Mouse (Mus musculus): ENCODE data around the gene Ccdc9b. TPM values are rescaled to one million over a fixed set of nuclear protein-coding genes. Genes with fewer than 3 reads are reported as not detected.

Gene Ccdc9b
- total RNA-seq, 2 experiments from 2014 or later, result 13.8 to 15.4 TPM

DNA sequence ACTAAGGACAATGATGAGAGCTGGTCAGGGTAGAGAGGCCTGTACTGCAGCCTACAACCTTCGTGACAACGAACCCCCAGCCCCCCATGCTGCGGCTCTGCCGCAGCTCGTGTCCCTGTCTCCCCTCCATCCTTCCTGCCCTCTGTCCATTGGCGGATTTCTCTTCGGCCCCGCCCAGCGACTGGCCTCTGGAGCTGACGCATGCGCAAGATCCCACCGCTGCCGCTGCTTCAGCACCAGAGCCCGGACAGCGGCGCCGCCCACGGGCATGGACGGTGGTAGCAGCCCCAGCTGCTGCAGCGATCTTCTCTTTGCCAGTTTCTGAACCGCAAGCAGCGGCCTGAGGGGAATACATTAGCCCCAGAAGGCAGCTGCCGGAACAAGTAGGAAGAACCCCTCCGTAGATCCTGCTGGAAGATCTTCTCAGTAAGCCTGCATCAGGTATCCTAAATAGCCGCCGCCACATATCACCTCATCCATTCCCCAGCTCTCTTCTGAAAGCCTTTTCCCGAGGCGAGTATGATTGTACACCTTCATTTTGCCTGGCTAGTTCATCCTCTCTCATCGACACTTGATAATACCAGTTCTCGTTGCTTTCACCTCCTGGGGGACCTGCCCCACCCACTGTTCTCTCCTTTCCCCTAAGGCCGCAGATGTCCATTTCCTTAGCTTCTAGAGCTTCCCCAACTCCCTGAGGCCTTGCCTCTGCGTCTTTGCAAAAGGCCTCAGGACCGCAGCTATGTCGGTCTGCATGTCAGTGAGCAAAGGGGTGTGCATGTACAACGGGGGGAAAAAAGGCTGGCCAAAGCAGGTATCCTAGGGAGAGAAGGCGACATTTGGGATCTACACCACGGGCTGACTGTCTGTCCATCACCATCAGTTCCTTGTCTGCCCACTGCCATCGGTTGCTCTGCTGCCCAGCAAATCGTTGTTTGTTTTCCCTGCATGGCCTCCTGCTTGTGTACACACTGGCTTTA lies 17.3 kb upstream of the Ccdc9b start, which contains the start of gene Disp2:
Disp2 (plus strand) TSS at position 216 of the 977 bp plus-strand sequence.
- intact Hi-C loops (cut with DNase I), result loop anchor here (5.0 kb wide), 1 partner anchor 77 kb away; the partner anchor contains the start of gene Ankrd63

DNA sequence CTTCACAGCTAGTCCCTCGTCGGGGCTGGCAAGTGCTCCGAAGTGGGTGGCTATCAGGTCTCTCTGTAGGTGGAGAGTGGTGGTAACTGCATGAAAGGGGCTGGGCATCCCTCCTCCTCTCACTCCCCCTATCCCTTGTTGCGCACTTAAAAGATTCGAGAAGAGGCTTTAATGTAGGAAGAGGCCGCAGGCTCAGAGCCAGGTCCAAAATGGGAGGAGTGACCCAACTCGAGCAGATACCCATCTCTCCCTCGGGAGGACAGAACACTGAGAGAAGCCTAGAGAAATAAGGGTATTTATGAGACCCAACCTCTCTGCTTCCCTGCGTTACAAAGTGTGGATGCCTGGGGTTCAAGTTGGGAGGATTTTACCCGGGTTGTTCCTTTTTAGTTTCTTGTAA lies 16.6 kb upstream of the Ccdc9b start:
- intact Hi-C loops (cut with DNase I), result loop anchor here (5.0 kb wide), 1 partner anchor 77 kb away; the partner anchor contains the start of gene Ankrd63

More for the DNA sequence above, 17.3 kb upstream of the Ccdc9b start, which contains the start of gene Disp2:
- DNase-seq, result peak; percentile 85 to 86

DNA sequence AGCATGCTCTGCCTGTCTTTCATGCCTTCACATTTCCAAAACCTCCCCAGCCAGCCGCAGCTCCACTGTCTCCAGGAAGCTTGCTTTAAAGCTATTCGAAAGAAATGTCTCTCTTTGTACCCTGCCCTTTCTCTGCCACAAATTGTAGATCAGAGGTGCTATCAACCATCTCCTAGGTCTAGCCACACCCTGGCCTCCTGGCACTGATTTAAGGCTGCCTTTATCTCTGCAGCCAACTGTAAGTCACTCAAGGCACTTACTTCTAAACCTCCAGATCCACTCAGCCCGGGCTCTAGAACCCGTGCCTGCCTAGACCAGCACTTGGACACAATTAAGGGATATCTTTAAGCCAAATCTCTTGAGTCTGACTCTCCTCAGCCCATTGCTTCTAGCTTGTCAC lies 16.0 kb upstream of the Ccdc9b start:
- intact Hi-C loops (cut with DNase I), result loop anchor here (5.0 kb wide), 1 partner anchor 76 kb away; the partner anchor contains the start of gene Ankrd63
- no peak for DNase-seq

More for the DNA sequence above, 16.6 kb upstream of the Ccdc9b start:
- no peak for DNase-seq

DNA sequence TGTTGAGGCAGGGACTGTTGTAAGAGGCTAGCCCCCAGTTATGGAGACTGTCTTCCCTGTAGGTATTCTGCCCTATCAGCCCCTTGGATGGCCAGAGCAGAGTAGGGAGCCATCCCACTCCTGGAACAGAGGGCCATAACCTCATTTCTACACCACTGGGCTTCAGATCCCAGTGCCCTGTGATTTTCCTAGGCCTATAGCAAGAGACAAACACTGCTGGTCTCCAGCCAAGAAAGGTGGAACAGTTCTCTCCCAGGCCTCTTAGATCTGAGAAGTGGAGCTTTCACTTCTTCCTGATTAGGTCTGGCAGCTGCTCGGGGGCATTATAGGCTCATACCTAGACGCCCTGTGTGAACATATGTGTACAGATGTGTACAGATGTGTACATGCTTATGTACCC lies 13.8 kb upstream of the Ccdc9b start:
- DNase-seq, result no peak
- intact Hi-C loops (cut with DNase I), result loop anchor here (5.0 kb wide), 1 partner anchor 74 kb away; the partner anchor contains the start of gene Ankrd63

DNA sequence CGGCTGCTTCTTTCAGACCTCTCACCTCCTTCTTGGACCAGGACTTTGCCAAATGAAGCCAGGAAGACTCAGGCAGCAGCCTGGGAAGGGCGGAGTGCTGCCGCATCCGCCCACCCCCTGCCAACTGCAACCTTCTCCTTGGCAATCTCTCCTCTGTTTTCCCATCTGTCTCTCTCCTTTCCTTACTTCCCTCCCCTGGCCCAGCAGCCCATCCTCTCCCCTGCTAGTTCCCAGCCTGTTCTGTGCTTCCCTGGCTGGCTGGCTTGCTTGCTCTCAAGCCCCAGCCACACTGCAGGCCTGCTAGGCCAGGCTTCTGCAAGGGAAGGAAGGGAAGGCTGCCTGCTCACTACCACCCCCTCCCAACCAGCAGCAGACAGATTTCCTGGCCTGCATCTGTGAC lies 13.4 kb upstream of the Ccdc9b start:
- intact Hi-C loops (cut with DNase I), result loop anchor here (1.0 to 5.0 kb wide), 2 partner anchors 40 to 74 kb away; partner anchors contain the start of gene Ankrd63
- DNase-seq, result no peak

DNA sequence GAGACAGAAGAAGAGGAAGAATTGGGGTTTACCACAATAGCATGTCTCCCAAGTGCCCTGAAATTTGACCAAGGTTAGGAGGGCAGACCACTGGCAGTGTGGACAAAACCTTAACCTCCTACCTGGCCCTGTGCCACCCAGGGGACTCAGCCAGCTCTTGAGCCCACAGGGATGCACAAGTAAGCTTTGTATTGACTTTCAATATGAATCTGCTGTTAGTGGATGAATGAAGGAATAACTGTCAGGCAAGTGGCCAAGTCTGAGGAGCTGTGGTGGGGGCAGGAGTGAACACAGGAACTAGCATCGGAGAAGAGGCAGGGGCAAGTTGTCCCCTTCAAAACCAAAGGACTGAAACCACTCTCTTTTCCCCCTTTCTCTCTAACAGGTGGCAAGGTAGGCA lies 12.9 kb upstream of the Ccdc9b start:
- DNase-seq, result no peak
- intact Hi-C loops (cut with DNase I), result loop anchor here (1.0 to 5.0 kb wide), 2 partner anchors 39 to 73 kb away; partner anchors contain the start of gene Ankrd63

DNA sequence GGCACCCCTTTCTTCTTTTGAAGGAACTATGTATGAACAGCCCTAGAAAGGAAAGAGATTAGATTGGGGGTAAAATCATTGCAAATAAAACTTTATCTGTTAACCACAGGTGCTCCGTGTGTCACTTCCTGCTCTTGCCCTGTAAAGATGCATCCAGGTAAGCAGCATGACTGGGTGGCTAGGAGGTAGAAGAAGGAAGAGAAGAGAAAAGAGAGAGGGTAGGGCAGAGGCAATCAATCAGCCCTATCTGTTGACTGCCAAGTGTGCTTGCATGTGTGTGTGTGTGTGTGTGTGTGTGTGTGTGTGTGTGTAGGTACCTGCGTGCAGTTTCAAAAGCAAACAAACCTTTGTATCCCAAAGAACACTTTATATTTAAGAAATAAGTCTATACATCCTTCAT lies 12.1 kb upstream of the Ccdc9b start:
- no peak for DNase-seq
- intact Hi-C loops (cut with DNase I), result no loop called here

DNA sequence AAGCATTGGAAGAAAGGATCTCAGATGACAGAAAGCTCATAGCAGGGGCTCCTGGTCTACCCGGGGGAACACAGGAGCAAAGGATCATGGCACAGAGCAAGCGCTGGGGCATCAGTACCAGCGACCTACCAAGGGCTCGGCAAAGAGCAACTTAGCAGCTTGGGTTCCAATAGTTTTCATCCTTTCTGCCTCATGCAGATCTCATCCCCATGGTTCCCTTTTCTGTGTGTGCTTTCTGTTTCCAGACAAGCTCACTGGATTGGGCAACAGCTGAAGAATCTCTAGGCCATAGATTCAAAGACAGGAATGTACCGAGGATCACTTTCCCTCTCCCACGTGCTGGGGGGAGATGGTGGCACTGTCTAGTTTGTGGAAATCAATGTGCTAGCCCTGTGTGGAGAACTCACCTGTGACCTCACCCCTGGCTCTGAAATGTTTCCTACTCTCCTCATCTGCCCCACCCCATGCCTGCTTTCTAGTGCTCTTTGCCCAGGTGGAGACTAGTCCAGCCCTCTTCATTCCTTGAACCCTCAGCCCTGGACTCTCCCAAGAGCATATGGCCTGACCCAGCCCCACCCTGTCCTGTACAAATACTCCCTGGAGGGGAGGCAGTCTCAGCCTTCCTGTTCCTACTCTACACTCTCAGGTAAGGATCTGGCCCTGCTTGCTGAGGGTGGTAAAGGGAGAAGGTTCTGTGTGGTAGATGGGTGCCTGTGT lies 9.9 kb upstream of the Ccdc9b start, which contains the start of gene Phgr1:
Phgr1 (plus strand) TSS at position 612 of the 717 bp plus-strand sequence.
- no peak for DNase-seq
- intact Hi-C loops (cut with DNase I), result no loop called here

DNA sequence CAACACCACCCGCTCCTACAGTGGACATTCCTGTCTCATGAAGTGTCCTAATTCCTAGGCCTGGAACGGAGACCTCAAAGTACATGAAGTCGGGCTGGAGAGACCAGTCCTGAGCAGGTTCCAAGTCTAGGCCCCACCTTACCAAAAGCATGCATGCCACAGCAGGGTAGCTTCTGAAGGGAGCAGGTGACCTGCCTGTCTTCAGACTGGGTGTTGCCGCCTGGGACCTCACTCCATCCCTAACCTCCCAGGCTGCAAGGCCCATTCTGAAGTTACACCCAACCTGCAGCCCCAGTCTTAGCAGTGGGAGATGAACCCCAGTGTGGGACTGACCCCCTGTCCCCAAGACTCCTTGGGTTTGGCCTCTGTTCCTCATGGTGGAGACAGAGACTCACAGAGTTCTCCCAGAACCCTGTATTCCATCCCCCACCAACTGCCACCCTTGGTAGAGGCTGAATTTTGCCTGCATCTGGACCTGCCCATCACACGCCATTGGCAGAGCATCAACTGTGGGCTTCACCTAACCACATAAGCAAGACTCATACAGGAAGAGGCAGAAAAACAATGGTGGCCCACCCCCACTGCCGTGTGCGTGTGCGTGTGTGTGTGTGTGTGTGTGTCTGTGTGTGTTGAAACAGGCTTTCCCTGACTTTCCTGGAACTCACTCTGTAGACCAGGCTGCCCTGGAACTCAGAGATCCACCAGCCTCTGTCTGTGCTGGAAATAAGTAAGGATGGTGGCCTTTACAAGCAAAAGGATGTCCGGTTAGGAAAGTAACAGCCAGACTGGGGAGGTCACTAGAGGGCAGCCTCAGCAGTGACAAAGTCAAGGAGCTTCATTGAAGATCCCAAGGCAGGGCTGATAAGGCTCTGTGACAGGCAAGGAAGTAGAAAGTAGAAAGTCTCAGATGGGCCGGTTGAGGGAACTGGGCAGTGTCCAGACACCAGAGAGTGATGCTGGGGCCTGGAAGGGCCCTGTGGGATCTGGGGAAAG lies 3.9 kb upstream of the Ccdc9b start:
- DNase-seq, result no peak
- intact Hi-C loops (cut with DNase I), result no loop called here

DNA sequence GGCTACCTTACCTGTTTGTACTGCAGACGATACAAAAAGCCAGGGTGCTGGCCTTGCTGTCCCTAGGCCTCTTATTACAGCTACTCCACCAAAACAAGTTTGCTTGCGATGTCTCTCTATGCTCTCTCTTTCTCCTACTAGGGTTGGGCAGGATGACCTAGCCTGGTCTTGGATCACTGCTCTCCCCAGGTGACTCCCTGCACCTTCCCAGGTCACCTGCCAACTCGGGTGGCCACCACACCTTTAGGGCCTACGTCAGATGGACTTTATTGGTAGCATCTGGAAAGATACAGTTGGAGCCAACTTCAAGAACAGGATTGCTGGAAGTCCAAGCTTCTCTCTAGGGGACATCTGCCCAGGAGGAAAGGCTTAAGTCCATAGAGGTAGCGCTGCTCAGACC lies 2.4 kb upstream of the Ccdc9b start:
- no peak for DNase-seq
- intact Hi-C loops (cut with DNase I), result loop anchor here (1.0 kb wide), 1 partner anchor 118 kb away; no protein-coding TSS in a partner anchor

DNA sequence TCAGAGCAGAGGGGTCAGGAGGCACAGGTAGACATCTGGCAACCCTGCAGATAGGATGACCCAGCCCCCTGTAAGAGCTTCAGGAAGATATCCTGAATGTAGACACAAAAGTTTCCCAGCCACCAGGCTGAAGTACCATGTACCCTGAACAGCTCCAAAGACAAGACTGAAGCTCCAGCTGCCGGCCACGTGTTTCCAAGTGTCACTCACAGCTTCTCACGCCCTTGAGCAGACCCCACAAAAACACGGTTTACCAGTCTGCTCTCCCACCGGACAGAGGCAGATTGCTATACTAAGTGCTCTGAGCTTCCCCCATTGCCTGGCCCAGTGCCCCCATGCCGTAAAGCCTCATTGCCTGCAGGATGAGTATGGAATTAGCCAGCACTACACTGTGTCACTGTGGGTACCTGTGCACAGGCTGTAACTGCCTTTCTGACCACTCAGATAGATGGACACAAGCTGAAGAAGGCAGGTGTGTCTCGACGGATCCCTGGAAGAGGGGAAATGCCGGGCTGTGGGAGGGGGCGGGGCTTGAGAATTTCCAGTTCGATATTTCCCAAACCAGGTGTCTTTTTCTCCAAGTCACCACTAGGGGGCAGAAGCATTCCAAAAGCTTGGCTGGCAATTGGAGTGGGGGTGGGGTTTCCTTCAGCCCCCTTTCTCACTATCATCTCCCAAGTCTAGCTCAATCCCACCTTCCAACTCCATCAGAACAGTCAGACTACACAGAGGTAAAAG lies 1.8 kb upstream of the Ccdc9b start:
- no peak for DNase-seq
- intact Hi-C loops (cut with DNase I), result loop anchor here (1.0 kb wide), 1 partner anchor 119 kb away; no protein-coding TSS in a partner anchor

DNA sequence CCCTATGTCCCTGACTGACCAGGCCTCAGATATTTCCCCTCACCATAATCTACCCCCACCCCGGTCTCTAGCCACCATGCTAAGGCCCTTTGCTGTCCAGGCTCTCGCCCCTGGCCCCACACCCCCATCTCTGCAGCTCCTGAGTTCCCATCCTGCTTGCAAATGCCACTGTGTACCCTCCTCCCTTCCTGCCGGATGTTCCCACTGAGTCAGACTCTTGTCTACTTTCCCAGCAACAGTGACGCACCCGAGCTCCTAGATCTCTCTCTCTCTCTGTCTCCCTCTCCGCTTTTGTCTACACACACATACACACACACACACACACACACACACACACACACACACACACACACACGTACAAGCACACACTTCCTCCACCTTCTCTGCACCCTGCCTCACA lies 1.0 kb upstream of the Ccdc9b start:
- intact Hi-C loops (cut with DNase I), result no loop called here
- no peak for DNase-seq

DNA sequence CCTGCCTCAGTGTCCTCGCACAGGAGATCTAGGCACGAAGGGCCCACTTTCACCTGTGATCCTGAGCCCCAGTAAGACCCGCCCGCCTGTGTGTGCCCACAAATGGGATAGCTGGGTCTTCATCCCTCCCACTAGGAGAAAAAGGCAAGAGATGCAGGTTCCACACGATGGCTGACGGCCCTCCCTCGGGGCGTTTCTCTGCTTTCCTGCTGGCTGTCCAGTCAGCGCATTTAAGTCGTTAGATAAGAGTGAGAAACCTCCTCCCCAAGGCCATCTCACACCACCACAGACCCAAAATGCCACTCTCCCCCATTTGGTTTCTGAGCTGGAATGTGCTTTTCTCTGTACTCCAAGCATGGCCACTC lies 305 bp upstream of the Ccdc9b start:
- intact Hi-C loops (cut with DNase I), result no loop called here
- no peak for DNase-seq

DNA sequence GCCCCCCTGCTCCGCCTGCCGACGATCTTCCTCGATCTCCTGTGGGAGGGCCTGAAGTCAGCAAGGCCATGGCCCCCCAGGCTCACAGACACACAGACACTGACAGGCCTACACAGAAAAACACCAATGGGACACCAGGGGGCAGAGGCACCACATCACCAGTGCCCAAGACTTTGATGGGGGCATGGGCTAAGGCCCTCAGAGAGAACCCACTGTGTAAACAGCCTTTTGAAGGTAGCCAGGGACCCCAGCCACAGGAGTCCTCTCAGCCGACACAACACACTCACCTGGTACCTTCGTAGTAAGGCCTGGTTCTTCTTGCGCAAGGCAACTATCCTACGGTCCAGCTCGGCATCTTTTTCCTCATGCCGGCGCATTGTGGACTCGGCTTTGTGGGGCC lies 1.1 kb downstream of the Ccdc9b start:
- no peak for DNase-seq
- intact Hi-C loops (cut with DNase I), result loop anchor here (2.0 kb wide), 1 partner anchor 15 kb away; no protein-coding TSS in a partner anchor

DNA sequence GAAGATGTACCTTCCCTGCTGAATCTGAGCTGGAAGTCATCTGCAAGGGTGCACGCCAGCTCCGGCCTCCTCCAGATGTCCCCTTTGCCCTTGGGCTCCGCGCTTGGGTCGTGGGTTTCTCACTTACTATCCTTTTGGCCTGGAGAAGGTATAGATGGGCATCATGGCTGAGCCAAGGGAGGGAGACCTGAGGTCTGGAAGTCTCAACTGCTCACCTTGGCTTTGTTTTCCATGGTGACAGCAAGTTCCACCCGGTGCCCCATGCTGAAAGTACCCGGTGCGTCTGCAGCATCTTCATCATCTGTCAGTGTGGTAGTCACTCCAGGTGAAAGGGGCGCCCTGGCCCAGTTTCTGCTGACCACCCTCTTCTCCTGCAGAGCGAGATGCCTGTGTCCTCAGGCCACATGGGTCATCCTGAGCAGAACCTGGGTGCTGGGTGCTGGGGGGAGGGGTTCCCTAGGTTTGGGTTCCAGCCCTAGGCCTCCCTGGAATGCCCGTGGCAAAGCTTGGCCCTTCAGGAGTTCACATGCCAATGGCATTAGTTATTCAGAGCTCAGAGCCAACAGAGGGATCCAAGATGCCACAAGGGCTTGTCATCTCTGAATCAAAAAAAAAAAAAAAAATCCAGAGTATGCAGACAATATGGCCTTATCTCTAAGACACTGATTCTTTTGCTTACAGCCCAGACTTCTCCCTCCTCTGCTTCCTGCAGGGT lies 2.0 kb downstream of the Ccdc9b start:
- intact Hi-C loops (cut with DNase I), result loop anchor here (2.0 kb wide), 1 partner anchor 14 kb away; no protein-coding TSS in a partner anchor
- no peak for DNase-seq

DNA sequence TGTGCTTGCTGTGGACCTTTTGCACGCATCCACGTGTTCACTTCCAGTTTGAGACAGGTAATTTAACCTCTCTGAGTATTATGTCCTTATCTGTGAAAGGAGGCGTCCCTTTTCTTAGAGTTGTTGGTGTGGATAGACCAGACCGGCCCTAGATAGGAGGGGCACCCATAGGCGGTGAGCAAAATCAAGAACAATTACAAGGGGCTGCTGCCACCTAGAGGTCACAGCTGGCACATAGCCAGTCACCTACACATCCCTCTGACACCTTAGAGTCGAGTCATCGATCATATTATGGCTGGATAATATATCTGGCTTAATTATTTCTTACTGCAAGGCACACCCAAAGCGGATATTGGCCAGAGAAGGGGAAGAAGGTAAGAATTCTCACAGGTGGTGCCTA lies 2.6 kb downstream of the Ccdc9b start:
- intact Hi-C loops (cut with DNase I), result loop anchor here (2.0 kb wide), 1 partner anchor 13 kb away; no protein-coding TSS in a partner anchor
- DNase-seq, result no peak

DNA sequence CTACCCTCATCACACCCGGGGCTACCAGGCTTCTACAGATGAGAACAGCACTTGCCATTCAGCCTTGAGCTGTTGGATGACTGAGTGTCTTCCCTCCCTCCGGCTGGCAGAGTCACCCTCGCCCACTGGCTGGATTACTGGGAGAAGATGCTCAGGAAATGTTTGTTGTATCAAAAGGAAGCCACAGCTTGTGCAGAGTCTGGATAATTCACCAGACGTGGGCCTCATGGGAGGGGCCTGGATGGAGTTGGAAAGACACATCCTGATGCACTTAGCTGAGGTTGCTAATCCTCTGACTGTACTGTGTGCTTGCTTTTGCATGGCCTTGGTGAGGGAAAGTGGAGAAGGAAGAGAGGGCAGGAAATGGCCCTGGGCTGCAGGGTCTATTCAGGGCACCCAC lies 6.4 kb downstream of the Ccdc9b start:
- DNase-seq, result no peak
- intact Hi-C loops (cut with DNase I), result no loop called here

DNA sequence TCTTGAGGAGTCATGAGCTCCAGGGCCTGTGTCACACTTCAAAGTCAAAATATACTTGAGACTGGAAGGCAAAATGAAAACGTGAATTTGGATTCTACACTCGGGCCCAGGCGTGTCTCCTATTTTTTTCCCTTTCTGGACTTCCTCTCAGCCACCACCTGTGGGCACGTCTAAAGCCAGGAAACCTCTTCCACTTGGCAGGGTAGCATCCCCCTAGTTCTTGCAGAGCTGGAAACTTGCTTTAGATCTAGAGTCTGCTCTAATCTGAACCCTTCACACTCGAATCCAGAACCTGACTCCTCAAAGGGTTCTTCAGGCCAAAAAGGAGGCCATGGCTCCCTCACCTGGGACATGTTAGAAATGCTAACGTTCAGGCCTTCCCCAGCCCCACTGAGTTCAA lies 7.1 kb downstream of the Ccdc9b start:
- intact Hi-C loops (cut with DNase I), result no loop called here
- no peak for DNase-seq
